Mouse (Mus musculus) heart, embryonic 11.5 days (tissue): Measurements from ENCODE around the gene Gm17720. TPM values are rescaled to one million over a fixed set of nuclear protein-coding genes. Genes with fewer than 3 reads are reported as not detected.

Source experiments
- ATAC-seq: fragments of 200-750 bp; cut with Nextera tagmentation; replicated peaks from 2 replicates; pipeline ENCODE4 v1.8.0; 2017; ENCODE audit warnings: moderate library complexity; ENCODE audit not compliant: insufficient number of reproducible peaks, low FRiP score, low TSS enrichment
- H3K27ac ChIP-seq: fragments of 300-500 bp; sonication (generic); 2 replicates; pipeline ENCODE4 v1.5.1; 2014; ENCODE audit warnings: mild to moderate bottlenecking, low read depth, low read length
- H3K27me3 ChIP-seq: fragments of 300-500 bp; sonication (generic); 2 replicates; pipeline ENCODE4 v1.6.1; 2014; ENCODE audit warnings: mild to moderate bottlenecking, low read length, mixed read lengths; ENCODE audit not compliant: control insufficient read depth, insufficient read depth
- H3K36me3 ChIP-seq: fragments of 300-500 bp; sonication (generic); 2 replicates; pipeline ENCODE4 v1.6.1; 2014; ENCODE audit warnings: mild to moderate bottlenecking, low read length, moderate library complexity, mixed read lengths; ENCODE audit not compliant: control insufficient read depth, insufficient read depth
- H3K4me1 ChIP-seq: fragments of 300-500 bp; sonication (generic); 2 replicates; pipeline ENCODE4 v1.6.1; 2014; ENCODE audit warnings: low read length; ENCODE audit not compliant: control insufficient read depth, insufficient read depth
- H3K4me2 ChIP-seq: fragments of 300-500 bp; sonication (generic); 2 replicates; pipeline ENCODE4 v1.6.1; 2014; ENCODE audit warnings: mild to moderate bottlenecking, moderate library complexity
- H3K4me3 ChIP-seq: fragments of 300-500 bp; sonication (generic); 2 replicates; pipeline ENCODE4 v1.5.1; 2014; ENCODE audit warnings: low read depth, low read length
- H3K9ac ChIP-seq: fragments of 300-500 bp; sonication (generic); 2 replicates; pipeline ENCODE4 v1.6.1; 2014; ENCODE audit warnings: mild to moderate bottlenecking, low read depth, low read length, moderate library complexity
- H3K9me3 ChIP-seq: fragments of 300-500 bp; sonication (generic); replicated peaks from 2 replicates; pipeline ENCODE4 v1.6.1; 2016; ENCODE audit warnings: low read length; ENCODE audit not compliant: control insufficient read depth
- WGBS: fragments of 180-500 bp; shearing (Covaris S2); extraction: QIAGEN DNeasy Blood & Tissue Kit; methylation state at CpG from one replicate; pipeline ENCODE4 v1.1.7; 2014; ENCODE audit not compliant: insufficient replicate concordance; 5-methylcytosine and 5-hydroxymethylcytosine counted together
- polyA plus RNA-seq: library from polyadenylated mRNA; unstranded; fragments of >200 nt; fragmentation: Nextera tagmentation; extraction: Ambion mirVana; gene quantifications from 2 replicates; pipeline ENCODE4 v1.2.1, GENCODE M21; 2014

The Gm17720 gene
- polyA plus RNA-seq, result not detected in 2 replicates

GRCm38 (mm10) chr8:110102653-110103052 lies at the start of gene Gm17720:
Gm17720 (minus strand) TSS chr8:110102753.
- Histone ChIP-seq H3K4me3 (no peak within 1 kb of the TSS), H3K4me1 (no peaks in the 10 kb centered on the region), H3K36me3 (no peaks in the 10 kb centered on the region), H3K27me3 (no peaks in the 10 kb centered on the region; the same call in 1 of the 2 replicates), H3K9me3 (no peaks in the 10 kb centered on the region), H3K4me2 (no peak within 1 kb of the TSS), H3K9ac (no peak within 1 kb of the TSS), H3K27ac (no peak within 1 kb of the TSS)
- no peak for ATAC-seq
- WGBS, result 79% methylated on average over 3 of the region's 3 CpGs

DNA sequence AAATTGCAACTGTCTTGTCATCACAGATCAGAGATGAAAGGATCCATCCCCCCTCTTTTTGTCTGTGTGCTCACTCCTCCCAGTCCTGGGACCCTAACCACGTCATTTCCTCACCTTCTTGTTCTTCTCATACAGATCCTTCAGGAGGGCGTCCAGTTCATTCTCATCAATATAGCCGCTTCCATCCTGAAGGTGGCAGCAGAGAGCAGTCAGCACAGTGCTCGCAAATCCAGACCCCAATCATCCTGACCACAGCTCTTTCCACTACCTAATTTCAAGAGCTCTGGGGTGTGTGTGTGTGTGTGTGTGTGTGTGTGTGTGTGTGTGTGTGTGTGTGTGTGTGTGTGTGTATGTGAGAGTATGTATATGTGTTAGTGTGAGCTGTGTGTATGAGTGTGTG lies 43.0 kb upstream of the Gm17720 start:
- no peak overlapping the region for H3K27ac ChIP-seq
- H3K9me3 ChIP-seq, result no peaks in the 10 kb centered on the region
- H3K9ac ChIP-seq, result no peak overlapping the region
- no peak overlapping the region for H3K4me3 ChIP-seq
- peaks cover 4% of the 10 kb centered on the region; the same call in 1 of the 2 replicates for H3K4me1 ChIP-seq
- 2% methylated on average over 4 of the region's 4 CpGs for WGBS
- ATAC-seq, result no peak
- H3K4me2 ChIP-seq, result no peak overlapping the region
- no peaks in the 10 kb centered on the region for H3K36me3 ChIP-seq
- H3K27me3 ChIP-seq, result 0 out of 2 replicates have a peak, but pooled peaks cover 2% of the 10 kb centered on the region

- 66% methylated on average over 4 of the region's 4 CpGs for WGBS
Measured at GRCm38 (mm10) chr8:110140770-110141169, 38.2 kb upstream of the Gm17720 start.

GRCm38 (mm10) chr8:110140156-110140555 lies 37.6 kb upstream of the Gm17720 start:
- 68% methylated on average over 3 of the region's 3 CpGs for WGBS
- Histone ChIP-seq H3K36me3 (no peaks in the 10 kb centered on the region), H3K9ac (no peak overlapping the region), H3K4me1 (no peaks in the 10 kb centered on the region), H3K27me3 (0 out of 2 replicates have a peak, but pooled peaks cover 2% of the 10 kb centered on the region), H3K4me2 (no peak overlapping the region), H3K27ac (no peak overlapping the region), H3K4me3 (no peak overlapping the region), H3K9me3 (no peaks in the 10 kb centered on the region)
- no peak for ATAC-seq

More at GRCm38 (mm10) chr8:110140770-110141169, 38.2 kb upstream of the Gm17720 start:
- Histone ChIP-seq H3K27me3 (0 out of 2 replicates have a peak, but pooled peaks cover 2% of the 10 kb centered on the region), H3K9ac (no peak overlapping the region), H3K4me1 (no peaks in the 10 kb centered on the region), H3K36me3 (no peaks in the 10 kb centered on the region), H3K27ac (no peak overlapping the region), H3K4me2 (no peak overlapping the region), H3K4me3 (no peak overlapping the region), H3K9me3 (no peaks in the 10 kb centered on the region)
- ATAC-seq, result no peak

GRCm38 (mm10) chr8:110135515-110135914 lies 33.0 kb upstream of the Gm17720 start:
- no peak for ATAC-seq
- H3K36me3 ChIP-seq, result no peaks in the 10 kb centered on the region
- 76% methylated on average over 7 of the region's 7 CpGs for WGBS

GRCm38 (mm10) chr8:110134236-110134635 lies 31.7 kb upstream of the Gm17720 start:
- Histone ChIP-seq H3K9me3 (no peaks in the 10 kb centered on the region), H3K9ac (no peak overlapping the region), H3K4me2 (no peak overlapping the region), H3K27me3 (no peaks in the 10 kb centered on the region), H3K4me3 (no peak overlapping the region), H3K36me3 (no peaks in the 10 kb centered on the region), H3K27ac (no peak overlapping the region), H3K4me1 (no peaks in the 10 kb centered on the region)
- no peak for ATAC-seq
- 84% methylated on average over 8 of the region's 8 CpGs for WGBS

More at GRCm38 (mm10) chr8:110135515-110135914, 33.0 kb upstream of the Gm17720 start:
- Histone ChIP-seq H3K4me2 (no peak overlapping the region), H3K4me3 (no peak overlapping the region), H3K9me3 (no peaks in the 10 kb centered on the region), H3K4me1 (no peaks in the 10 kb centered on the region), H3K9ac (no peak overlapping the region), H3K27me3 (no peaks in the 10 kb centered on the region), H3K27ac (no peak overlapping the region)

DNA sequence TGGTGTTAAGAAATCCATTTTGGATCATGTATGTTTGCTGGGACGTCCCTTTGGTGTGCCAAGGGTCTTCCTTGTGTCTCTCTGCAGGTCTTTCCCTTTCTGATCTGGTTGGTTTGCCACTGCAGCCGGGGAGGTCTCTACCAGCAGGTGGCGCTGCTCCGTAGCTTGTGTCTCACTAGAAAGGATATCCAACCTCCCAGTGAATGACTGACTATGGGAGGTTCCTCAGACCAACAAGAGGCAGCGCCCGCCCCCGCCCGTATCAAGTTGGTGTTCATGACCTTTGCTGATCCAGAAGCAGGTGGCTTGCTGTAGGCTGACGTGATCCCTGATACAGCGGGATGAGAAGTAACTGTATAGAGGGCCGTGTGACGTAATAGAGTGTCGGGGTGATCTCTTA lies 28.0 kb upstream of the Gm17720 start:
- Histone ChIP-seq H3K36me3 (no peaks in the 10 kb centered on the region), H3K27me3 (no peaks in the 10 kb centered on the region), H3K9me3 (no peaks in the 10 kb centered on the region), H3K9ac (no peak overlapping the region), H3K4me1 (no peaks in the 10 kb centered on the region), H3K4me3 (no peak overlapping the region), H3K27ac (no peak overlapping the region), H3K4me2 (no peak overlapping the region)
- WGBS, result 22% methylated on average over 13 of the region's 13 CpGs
- no peak for ATAC-seq

- H3K27me3 ChIP-seq, result no peaks in the 10 kb centered on the region
Measured at GRCm38 (mm10) chr8:110119715-110120114, 17.2 kb upstream of the Gm17720 start.

GRCm38 (mm10) chr8:110101676-110102075 lies 877 bp downstream of the Gm17720 start:
- 82% methylated on average over 15 of the region's 15 CpGs for WGBS
- Histone ChIP-seq H3K4me3 (no peak overlapping the region), H3K27me3 (no peaks in the 10 kb centered on the region; the same call in 1 of the 2 replicates), H3K27ac (no peak overlapping the region), H3K4me1 (no peaks in the 10 kb centered on the region), H3K9ac (no peak overlapping the region), H3K4me2 (no peak overlapping the region), H3K36me3 (no peaks in the 10 kb centered on the region), H3K9me3 (no peaks in the 10 kb centered on the region)
- ATAC-seq, result no peak

More at GRCm38 (mm10) chr8:110119715-110120114, 17.2 kb upstream of the Gm17720 start:
- H3K27ac ChIP-seq, result no peak overlapping the region
- H3K4me3 ChIP-seq, result no peak overlapping the region
- H3K36me3 ChIP-seq, result no peaks in the 10 kb centered on the region
- no peak overlapping the region for H3K4me2 ChIP-seq
- ATAC-seq, result no peak
- no peak overlapping the region for H3K9ac ChIP-seq
- H3K9me3 ChIP-seq, result no peaks in the 10 kb centered on the region
- WGBS, result 40% methylated on average over 6 of the region's 6 CpGs
- H3K4me1 ChIP-seq, result no peaks in the 10 kb centered on the region
